Mouse (Mus musculus): ENCODE data around the gene Sobp. TPM values are rescaled to one million over a fixed set of nuclear protein-coding genes. Genes with fewer than 3 reads are reported as not detected.

Gene Sobp
- polyA plus RNA-seq, 1 experiment: 0.36 TPM

DNA sequence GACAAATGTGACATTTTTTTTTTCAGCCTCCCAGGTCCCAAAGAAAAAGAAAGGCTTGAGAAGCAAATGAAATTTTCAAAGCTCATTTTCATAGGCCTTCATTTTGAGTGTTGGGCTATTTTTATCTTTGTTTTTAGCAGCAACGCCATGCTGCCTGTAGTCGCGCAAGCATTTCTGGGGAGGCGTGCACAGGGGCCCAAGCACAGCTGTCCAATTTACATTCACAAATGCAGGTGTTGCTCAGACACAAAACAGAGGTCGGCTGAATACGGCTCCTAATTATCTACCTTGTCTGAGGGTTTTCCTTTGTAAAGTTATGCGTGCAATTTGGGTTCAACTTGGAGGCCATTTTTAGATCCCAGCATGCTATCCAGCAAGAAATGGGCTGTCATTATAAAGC lies 49.8 kb downstream of the Sobp start:
- H3K36me3 ChIP-seq (ENCODE audit: control insufficient read depth, insufficient read depth, low read length, poor library complexity, severe bottlenecking): no peaks in the 10 kb centered on the region
- H3K27me3 ChIP-seq (ENCODE audit: control insufficient read depth, insufficient read depth, low read length, poor library complexity, severe bottlenecking): no peaks in the 10 kb centered on the region
- H3K4me1 ChIP-seq (ENCODE audit: control insufficient read depth, insufficient read depth, low read length): no peaks in the 10 kb centered on the region
- TF ChIP-seq POLR2A (IDR thresholded peaks at IDR 0.05; ENCODE audit: insufficient read depth, low read length): no peak
- TF ChIP-seq CTCF (IDR thresholded peaks at IDR 0.05; ENCODE audit: low read depth, low read length): no peak
- no peak for TF ChIP-seq EP300 (IDR thresholded peaks at IDR 0.05; ENCODE audit: insufficient read depth, low read depth, low read length)
- no peak overlapping the region for H3K4me3 ChIP-seq (ENCODE audit: low read depth, low read length)
- no peak overlapping the region for H3K9ac ChIP-seq (ENCODE audit: low read depth, poor library complexity, severe bottlenecking)
- no peak overlapping the region for H3K27ac ChIP-seq (ENCODE audit: insufficient read depth, low read length)
- no peaks in the 10 kb centered on the region for H3K9me3 ChIP-seq (replicated peaks; ENCODE audit: control insufficient read depth, insufficient read depth, low read length, poor library complexity, severe bottlenecking)

DNA sequence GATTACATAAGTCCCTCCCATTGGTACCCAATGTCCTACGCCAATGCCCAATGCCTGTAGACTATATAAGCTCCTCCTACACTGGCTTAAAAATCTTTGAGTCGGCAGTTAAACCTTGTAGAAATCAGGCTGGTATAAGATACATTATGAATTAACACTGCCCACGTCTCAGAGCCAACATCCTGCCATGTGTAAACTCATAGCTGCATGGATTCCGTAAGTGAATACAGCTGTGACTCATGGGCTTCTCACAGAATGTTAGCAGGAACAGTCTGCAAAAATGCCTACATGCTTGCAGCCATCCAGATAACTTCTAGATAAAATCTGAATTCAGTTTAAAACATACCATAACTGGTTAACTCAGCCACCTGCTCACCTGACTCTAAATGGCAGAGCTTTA lies 50.2 kb downstream of the Sobp start:
- H3K27ac ChIP-seq (ENCODE audit: insufficient read depth, low read length): no peak overlapping the region
- no peak overlapping the region for H3K4me3 ChIP-seq (ENCODE audit: low read depth, low read length)
- no peaks in the 10 kb centered on the region for H3K9me3 ChIP-seq (replicated peaks; ENCODE audit: control insufficient read depth, insufficient read depth, low read length, poor library complexity, severe bottlenecking)
- no peaks in the 10 kb centered on the region for H3K36me3 ChIP-seq (ENCODE audit: control insufficient read depth, insufficient read depth, low read length, poor library complexity, severe bottlenecking)
- H3K27me3 ChIP-seq (ENCODE audit: control insufficient read depth, insufficient read depth, low read length, poor library complexity, severe bottlenecking): no peaks in the 10 kb centered on the region
- H3K4me1 ChIP-seq (ENCODE audit: control insufficient read depth, insufficient read depth, low read length): no peaks in the 10 kb centered on the region
- H3K9ac ChIP-seq (ENCODE audit: low read depth, poor library complexity, severe bottlenecking): no peak overlapping the region
- TF ChIP-seq POLR2A (IDR thresholded peaks at IDR 0.05; ENCODE audit: insufficient read depth, low read length): no peak
- no peak for TF ChIP-seq EP300 (IDR thresholded peaks at IDR 0.05; ENCODE audit: insufficient read depth, low read depth, low read length)
- TF ChIP-seq CTCF (IDR thresholded peaks at IDR 0.05; ENCODE audit: low read depth, low read length): no peak

DNA sequence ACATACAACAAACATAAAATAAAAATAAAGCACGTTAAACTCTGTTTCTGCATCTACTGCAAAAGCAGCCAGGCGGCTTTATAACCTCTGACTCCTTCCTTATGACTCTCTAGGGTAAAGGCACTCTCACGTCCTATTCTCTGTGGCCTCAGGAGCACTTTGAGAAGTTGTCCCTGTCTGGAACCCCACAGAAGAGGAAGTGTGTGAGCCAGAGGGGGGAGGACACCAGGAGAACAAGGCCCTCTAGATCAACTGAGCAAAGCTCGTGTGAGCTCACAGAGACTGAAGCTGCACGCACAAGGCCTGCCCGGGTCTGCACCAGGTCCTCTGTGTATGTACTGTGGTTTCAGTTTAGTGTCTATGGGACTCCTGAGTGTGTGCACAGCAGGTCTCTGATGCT lies 50.9 kb downstream of the Sobp start:
- Histone ChIP-seq H3K36me3 (ENCODE audit: control insufficient read depth, insufficient read depth, low read length, poor library complexity, severe bottlenecking) (no peaks in the 10 kb centered on the region), H3K27me3 (ENCODE audit: control insufficient read depth, insufficient read depth, low read length, poor library complexity, severe bottlenecking) (no peaks in the 10 kb centered on the region), H3K9ac (ENCODE audit: low read depth, poor library complexity, severe bottlenecking) (no peak overlapping the region), H3K4me1 (ENCODE audit: control insufficient read depth, insufficient read depth, low read length) (no peaks in the 10 kb centered on the region), H3K9me3 (replicated peaks; ENCODE audit: control insufficient read depth, insufficient read depth, low read length, poor library complexity, severe bottlenecking) (no peaks in the 10 kb centered on the region), H3K4me3 (ENCODE audit: low read depth, low read length) (no peak overlapping the region), H3K27ac (ENCODE audit: insufficient read depth, low read length) (no peak overlapping the region)
- TF ChIP-seq EP300 (IDR thresholded peaks at IDR 0.05; ENCODE audit: insufficient read depth, low read depth, low read length): no peak
- no peak for TF ChIP-seq CTCF (IDR thresholded peaks at IDR 0.05; ENCODE audit: low read depth, low read length)
- TF ChIP-seq POLR2A (IDR thresholded peaks at IDR 0.05; ENCODE audit: insufficient read depth, low read length): no peak

DNA sequence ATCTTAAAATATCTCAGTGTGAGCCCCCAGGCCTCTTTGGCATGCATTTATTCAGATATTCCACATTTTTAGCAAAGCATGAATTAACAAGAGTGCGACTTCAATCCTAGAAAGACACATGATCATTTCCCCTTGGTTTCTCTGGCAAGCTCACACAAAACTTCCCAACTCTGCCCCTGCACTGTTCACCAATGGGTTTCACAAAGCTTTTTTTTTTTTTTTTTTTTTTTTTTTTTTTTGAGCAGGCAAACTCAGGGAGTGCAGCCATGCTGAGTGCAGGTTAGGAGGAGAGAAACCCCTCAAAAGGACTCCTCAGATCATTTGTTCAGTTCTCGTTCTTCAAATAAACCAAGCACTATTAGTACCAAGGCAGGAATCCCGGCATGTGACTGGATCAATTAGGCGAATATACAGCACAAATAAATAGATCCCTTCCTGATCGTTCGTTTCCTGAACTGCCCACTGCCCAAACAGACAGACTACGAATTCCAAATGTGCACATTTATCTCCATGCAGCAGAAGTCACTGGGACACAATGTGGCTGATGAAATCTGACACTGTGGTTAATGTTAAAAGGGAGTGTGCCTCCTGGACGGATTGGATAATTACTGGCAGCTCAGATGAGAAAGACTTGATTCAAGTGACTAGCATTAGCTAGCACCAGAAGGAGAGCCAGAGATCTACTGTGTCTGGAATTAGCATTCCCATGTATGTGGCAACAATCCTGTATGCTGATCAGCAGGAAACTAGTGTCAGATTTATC lies 53.5 kb downstream of the Sobp start:
- Histone ChIP-seq H3K9me3 (replicated peaks; ENCODE audit: control insufficient read depth, insufficient read depth, low read length, poor library complexity, severe bottlenecking) (no peaks in the 10 kb centered on the region), H3K4me1 (ENCODE audit: control insufficient read depth, insufficient read depth, low read length) (no peaks in the 10 kb centered on the region), H3K9ac (ENCODE audit: low read depth, poor library complexity, severe bottlenecking) (no peak overlapping the region), H3K27ac (ENCODE audit: insufficient read depth, low read length) (no peak overlapping the region), H3K36me3 (ENCODE audit: control insufficient read depth, insufficient read depth, low read length, poor library complexity, severe bottlenecking) (no peaks in the 10 kb centered on the region), H3K27me3 (ENCODE audit: control insufficient read depth, insufficient read depth, low read length, poor library complexity, severe bottlenecking) (no peaks in the 10 kb centered on the region), H3K4me3 (ENCODE audit: low read depth, low read length) (no peak overlapping the region)
- TF ChIP-seq EP300 (IDR thresholded peaks at IDR 0.05; ENCODE audit: insufficient read depth, low read depth, low read length) (no peak), POLR2A (IDR thresholded peaks at IDR 0.05; ENCODE audit: insufficient read depth, low read length) (no peak), CTCF (IDR thresholded peaks at IDR 0.05; ENCODE audit: low read depth, low read length) (no peak)

DNA sequence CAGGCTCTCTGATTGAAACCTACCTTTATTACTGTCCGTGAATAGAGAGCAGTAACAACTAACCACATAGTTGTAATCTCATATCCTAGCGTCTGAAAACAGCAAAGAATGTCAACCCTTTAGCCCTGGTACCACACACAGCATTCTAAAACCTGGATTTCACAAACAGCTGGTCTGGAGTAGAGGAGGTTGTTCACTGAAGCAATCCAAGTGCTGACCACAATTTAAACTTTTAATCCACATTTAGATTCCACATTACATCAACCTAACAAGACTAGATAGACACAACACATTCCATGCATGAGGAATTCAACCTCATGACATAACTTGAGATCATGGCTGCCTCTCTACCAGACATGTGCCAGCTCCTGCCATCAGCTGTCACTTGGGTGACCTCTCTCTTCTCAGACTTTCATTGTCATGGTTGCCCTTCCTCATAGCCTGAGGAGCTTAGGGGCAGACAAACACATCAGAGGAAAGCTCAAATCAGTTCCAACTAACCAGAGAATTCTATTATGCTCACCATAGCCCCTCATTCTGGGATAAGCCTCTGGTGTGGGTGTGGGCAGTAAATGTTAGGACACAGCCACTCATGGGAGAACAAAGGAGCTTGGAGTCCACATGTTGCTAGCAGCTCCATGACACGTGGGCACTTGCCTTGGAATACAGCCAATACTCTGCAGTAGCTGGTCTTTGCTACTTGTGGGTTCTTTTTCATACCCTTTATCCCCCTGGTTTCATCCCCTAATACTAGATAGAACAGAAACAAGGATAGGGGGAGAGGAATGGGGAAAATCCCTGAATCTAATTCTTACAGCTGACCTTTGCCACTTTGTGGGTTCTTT lies 58.0 kb downstream of the Sobp start:
- TF ChIP-seq POLR2A (IDR thresholded peaks at IDR 0.05; ENCODE audit: insufficient read depth, low read length): no peak
- TF ChIP-seq CTCF (IDR thresholded peaks at IDR 0.05; ENCODE audit: low read depth, low read length): no peak
- no peak for TF ChIP-seq EP300 (IDR thresholded peaks at IDR 0.05; ENCODE audit: insufficient read depth, low read depth, low read length)
- Histone ChIP-seq H3K27me3 (ENCODE audit: control insufficient read depth, insufficient read depth, low read length, poor library complexity, severe bottlenecking) (no peaks in the 10 kb centered on the region), H3K9ac (ENCODE audit: low read depth, poor library complexity, severe bottlenecking) (no peak overlapping the region), H3K4me3 (ENCODE audit: low read depth, low read length) (no peak overlapping the region), H3K27ac (ENCODE audit: insufficient read depth, low read length) (no peak overlapping the region), H3K9me3 (replicated peaks; ENCODE audit: control insufficient read depth, insufficient read depth, low read length, poor library complexity, severe bottlenecking) (no peaks in the 10 kb centered on the region), H3K36me3 (ENCODE audit: control insufficient read depth, insufficient read depth, low read length, poor library complexity, severe bottlenecking) (no peaks in the 10 kb centered on the region), H3K4me1 (ENCODE audit: control insufficient read depth, insufficient read depth, low read length) (no peaks in the 10 kb centered on the region)

DNA sequence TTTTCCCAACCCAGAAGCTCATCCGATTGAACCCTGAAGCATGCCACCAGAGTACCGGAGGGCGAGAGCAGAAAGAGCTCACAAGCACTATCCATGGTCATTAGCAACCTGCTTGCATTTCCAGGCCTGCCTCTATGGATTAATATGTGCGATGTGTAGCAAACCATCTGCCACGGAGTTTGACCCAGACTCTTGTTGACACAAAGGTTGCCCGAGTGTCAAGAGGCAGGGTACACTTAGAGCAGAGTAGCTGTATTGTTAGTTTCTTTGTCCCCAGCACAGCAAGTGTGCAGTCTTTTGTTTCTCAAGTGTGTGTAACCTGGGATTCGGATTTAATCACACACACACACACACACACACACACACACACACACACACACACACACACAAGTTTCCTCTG lies 62.0 kb downstream of the Sobp start:
- Histone ChIP-seq H3K9me3 (replicated peaks; ENCODE audit: control insufficient read depth, insufficient read depth, low read length, poor library complexity, severe bottlenecking) (no peaks in the 10 kb centered on the region), H3K27ac (ENCODE audit: insufficient read depth, low read length) (no peak overlapping the region), H3K36me3 (ENCODE audit: control insufficient read depth, insufficient read depth, low read length, poor library complexity, severe bottlenecking) (no peaks in the 10 kb centered on the region), H3K9ac (ENCODE audit: low read depth, poor library complexity, severe bottlenecking) (no peak overlapping the region), H3K4me1 (ENCODE audit: control insufficient read depth, insufficient read depth, low read length) (no peaks in the 10 kb centered on the region), H3K27me3 (ENCODE audit: control insufficient read depth, insufficient read depth, low read length, poor library complexity, severe bottlenecking) (no peaks in the 10 kb centered on the region), H3K4me3 (ENCODE audit: low read depth, low read length) (no peak overlapping the region)
- TF ChIP-seq CTCF (IDR thresholded peaks at IDR 0.05; ENCODE audit: low read depth, low read length) (no peak), EP300 (IDR thresholded peaks at IDR 0.05; ENCODE audit: insufficient read depth, low read depth, low read length) (no peak), POLR2A (IDR thresholded peaks at IDR 0.05; ENCODE audit: insufficient read depth, low read length) (no peak)
